Mouse (Mus musculus): ENCODE data around the gene Krt20.
A peak's percentile ranks its signal among the peaks of the same experiment; 100 is the strongest.

Krt20 gene

GRCm38 (mm10) chr11:99413247-99413646 is 24.7 kb downstream of the Krt20 start:
- DNase-seq (ENCODE audit: low spot score in 2 of 2), result peak; percentile 32 to 44

GRCm38 (mm10) chr11:99406186-99406585 is 31.8 kb downstream of the Krt20 start:
- DNase-seq (ENCODE audit: low spot score in 2 of 2), result no peak

GRCm38 (mm10) chr11:99399956-99400549 is 37.9 kb downstream of the Krt20 start:
- no peak for DNase-seq (ENCODE audit: low spot score in 2 of 2)

- DNase-seq (ENCODE audit: low spot score in 2 of 2), result no peak
Measured at GRCm38 (mm10) chr11:99398832-99399231, 39.1 kb downstream of the Krt20 start.

GRCm38 (mm10) chr11:99398084-99398483 is 39.9 kb downstream of the Krt20 start:
- no peak for DNase-seq (ENCODE audit: low spot score in 2 of 2)

- no peak for DNase-seq (ENCODE audit: low spot score in 2 of 2)
Measured at GRCm38 (mm10) chr11:99396661-99397060, 41.3 kb downstream of the Krt20 start.

GRCm38 (mm10) chr11:99396034-99396433 is 41.9 kb downstream of the Krt20 start:
- no peak for DNase-seq (ENCODE audit: low spot score in 2 of 2)

GRCm38 (mm10) chr11:99392492-99392891 is 45.5 kb downstream of the Krt20 start:
- DNase-seq (ENCODE audit: low spot score in 2 of 2), result no peak

- no peak for DNase-seq (ENCODE audit: low spot score in 2 of 2)
Measured at GRCm38 (mm10) chr11:99391375-99391774, 46.6 kb downstream of the Krt20 start.

GRCm38 (mm10) chr11:99390866-99391265 is 47.1 kb downstream of the Krt20 start:
- DNase-seq (ENCODE audit: low spot score in 2 of 2), result peak; percentile 14 to 16

- DNase-seq (ENCODE audit: low spot score in 2 of 2), result no peak
Measured at GRCm38 (mm10) chr11:99389264-99389663, 48.7 kb downstream of the Krt20 start, which contains the start of gene Krt10. Gene Krt10, minus strand, starts transcription at chr11:99389364.

GRCm38 (mm10) chr11:99388661-99389060 is 49.3 kb downstream of the Krt20 start:
- DNase-seq (ENCODE audit: low spot score in 2 of 2), result no peak

- peak; percentile 81 to 93 for DNase-seq (ENCODE audit: low spot score in 2 of 2)
Measured at GRCm38 (mm10) chr11:99385813-99386721, 51.9 kb downstream of the Krt20 start.

GRCm38 (mm10) chr11:99379568-99379967 is 58.4 kb downstream of the Krt20 start:
- DNase-seq (ENCODE audit: low spot score in 2 of 2), result peak; percentile 70 to 75

Measured in urinary bladder, postnatal 36 days (tissue).